8 mouse cellular contexts compared by ENCODE assay signal in the genomic region with DNA sequence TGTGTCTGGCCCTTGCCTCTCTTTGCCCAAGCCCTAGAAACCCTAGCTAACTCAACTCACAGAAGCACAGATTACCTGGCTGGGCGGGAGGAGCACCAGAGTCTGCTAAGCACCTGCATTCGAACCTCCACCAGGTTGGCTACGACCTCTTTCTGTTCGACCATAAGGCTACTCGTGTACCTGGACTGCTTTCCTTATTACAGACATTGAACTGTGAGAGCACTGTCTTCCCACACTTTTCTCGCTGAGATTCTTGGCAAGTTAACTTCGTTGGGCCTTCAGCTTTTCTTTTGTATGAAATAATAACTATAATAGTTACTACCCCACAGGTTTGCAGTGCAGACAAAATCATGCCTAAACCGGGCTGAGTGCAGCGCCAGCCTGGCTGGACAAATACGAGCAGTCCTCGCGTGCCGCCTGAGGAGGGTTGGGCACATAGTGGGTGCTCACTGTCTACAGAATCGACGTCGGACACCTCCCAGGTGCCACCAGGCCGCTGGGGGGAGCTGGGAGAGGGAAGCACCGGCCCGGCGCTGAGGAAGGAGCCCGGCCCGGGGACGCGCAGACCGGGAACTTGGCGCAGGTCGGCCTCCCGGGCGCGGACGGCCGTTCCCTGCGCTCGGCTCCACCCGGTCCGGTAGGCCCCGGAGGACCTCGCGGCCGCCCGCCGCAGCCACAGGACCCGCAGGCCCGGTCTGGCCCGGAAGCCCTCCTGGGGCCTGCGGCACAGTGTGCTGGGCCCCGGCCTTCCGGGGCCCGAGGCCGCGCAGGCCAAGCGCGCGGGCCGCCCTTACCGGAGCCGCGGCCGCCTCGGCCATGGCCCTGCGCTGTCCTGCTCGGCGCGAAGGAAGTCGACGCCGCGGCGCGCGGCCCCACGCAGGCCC. TPM values are rescaled to one million over a fixed set of nuclear protein-coding genes. Genes with fewer than 3 reads are reported as not detected.
DNase-seq lines count a peak whose midpoint lies in the region; ATAC-seq lines count a peak whose summit lies in the region.

No protein-coding gene starts in this region.

- H3K27me3 ChIP-seq in hindbrain, embryonic 15.5 days: no peaks in the 10 kb centered on the region
- H3K27me3 ChIP-seq in megakaryocyte, embryonic 14.5 days (replicated peaks): peaks cover 3% of the 10 kb centered on the region

- peak; percentile 92 for ATAC-seq in hindbrain, embryonic 15.5 days (ENCODE audit: low FRiP score, low read depth)

- peaks cover 19% of the 10 kb centered on the region for H3K4me1 ChIP-seq in hindbrain, embryonic 15.5 days (replicated peaks)
- peaks cover 50% of the 10 kb centered on the region for H3K4me1 ChIP-seq in megakaryocyte, embryonic 14.5 days

- H3K36me3 ChIP-seq in hindbrain, embryonic 15.5 days: peaks cover 32% of the 10 kb centered on the region
- H3K36me3 ChIP-seq in megakaryocyte, embryonic 14.5 days (replicated peaks; ENCODE audit: low read length): peaks cover 33% of the 10 kb centered on the region

- peak overlapping the region; percentile 90 for H3K9ac ChIP-seq in hindbrain, embryonic 15.5 days

- WGBS in hindbrain, embryonic 15.5 days: 4% methylated on average over 48 of the region's 72 CpGs

- H3K4me2 ChIP-seq in hindbrain, embryonic 15.5 days: peak overlapping the region; percentile 62

- H3K9me3 ChIP-seq in hindbrain, embryonic 15.5 days: no peaks in the 10 kb centered on the region
- no peaks in the 10 kb centered on the region for H3K9me3 ChIP-seq in megakaryocyte, embryonic 14.5 days

- intact Hi-C loops in left cerebral cortex, postnatal 10 days (cut with DNase I): no loop called here

- DNase-seq in T-cell, adult 2 months (ENCODE audit: low spot score): peak; percentile 64
- peak; percentile 31 to 56 for DNase-seq in cerebellum, postnatal 4 days (ENCODE audit: low spot score in 2 of 2)
- peak; percentile 57 for DNase-seq in gastrocnemius, adult 18-20 months (ENCODE audit: low spot score)
- peak; percentile 51 to 82 for DNase-seq in left cerebral cortex, postnatal 10 days (ENCODE audit: extremely low spot score in 1 of 2, low spot score in 2 of 2)
- peak; percentile 66 for DNase-seq in right cerebral cortex, adult 18-20 months
- DNase-seq in urinary bladder, adult 18-20 months (ENCODE audit: low spot score in 2 of 2): peak; percentile 59 to 67

- peak overlapping the region; percentile 86 for H3K4me3 ChIP-seq in hindbrain, embryonic 15.5 days
- H3K4me3 ChIP-seq in megakaryocyte, embryonic 14.5 days (replicated peaks): peak overlapping the region; percentile 97

- peak overlapping the region; percentile 89 for H3K27ac ChIP-seq in hindbrain, embryonic 15.5 days (replicated peaks)

RNA-seq across cellular contexts. Expression of a gene that starts 0.6 kb away (rescaled TPM):
- total RNA-seq in gastrocnemius, adult 18-20 months (2021): 1 to 10 TPM; 9.2 to 9.7 TPM
- 20.8 and 22.6 TPM in 2 replicates for polyA plus RNA-seq in hindbrain, embryonic 15.5 days (2015; fragmentation: Nextera tagmentation; extraction: Ambion mirVana)
- 10 to 100 TPM; 28.7 to 29.6 TPM for total RNA-seq in left cerebral cortex, postnatal 10 days (2021)
- 11.5 and 30.0 TPM in 2 replicates for polyA plus RNA-seq in megakaryocyte, embryonic 14.5 days (2012; ENCODE audit: insufficient read depth, low replicate concordance)

RNA-seq across cellular contexts. Expression of a gene that starts 37.1 kb away (rescaled TPM):
- 10 to 100 TPM; 17.4 to 20.7 TPM for total RNA-seq in gastrocnemius, adult 18-20 months (2021)
- 14.7 and 14.8 TPM in 2 replicates for polyA plus RNA-seq in hindbrain, embryonic 15.5 days (2015; fragmentation: Nextera tagmentation; extraction: Ambion mirVana)
- 10 to 100 TPM; 36.3 to 42.1 TPM for total RNA-seq in left cerebral cortex, postnatal 10 days (2021)
- polyA plus RNA-seq in megakaryocyte, embryonic 14.5 days (2012; ENCODE audit: insufficient read depth, low replicate concordance): 27.0 and 39.0 TPM in 2 replicates

Comparison
In these comparisons a context has a peak if more than half of its experiments do, and no peak if none do; other contexts are left out.
1. Peak in every context shown above with its lines: DNase-seq, ATAC-seq, H3K4me3 ChIP-seq and H3K27ac ChIP-seq.